Mouse (Mus musculus): Measurements from ENCODE around the gene Tmem131l.

DNA sequence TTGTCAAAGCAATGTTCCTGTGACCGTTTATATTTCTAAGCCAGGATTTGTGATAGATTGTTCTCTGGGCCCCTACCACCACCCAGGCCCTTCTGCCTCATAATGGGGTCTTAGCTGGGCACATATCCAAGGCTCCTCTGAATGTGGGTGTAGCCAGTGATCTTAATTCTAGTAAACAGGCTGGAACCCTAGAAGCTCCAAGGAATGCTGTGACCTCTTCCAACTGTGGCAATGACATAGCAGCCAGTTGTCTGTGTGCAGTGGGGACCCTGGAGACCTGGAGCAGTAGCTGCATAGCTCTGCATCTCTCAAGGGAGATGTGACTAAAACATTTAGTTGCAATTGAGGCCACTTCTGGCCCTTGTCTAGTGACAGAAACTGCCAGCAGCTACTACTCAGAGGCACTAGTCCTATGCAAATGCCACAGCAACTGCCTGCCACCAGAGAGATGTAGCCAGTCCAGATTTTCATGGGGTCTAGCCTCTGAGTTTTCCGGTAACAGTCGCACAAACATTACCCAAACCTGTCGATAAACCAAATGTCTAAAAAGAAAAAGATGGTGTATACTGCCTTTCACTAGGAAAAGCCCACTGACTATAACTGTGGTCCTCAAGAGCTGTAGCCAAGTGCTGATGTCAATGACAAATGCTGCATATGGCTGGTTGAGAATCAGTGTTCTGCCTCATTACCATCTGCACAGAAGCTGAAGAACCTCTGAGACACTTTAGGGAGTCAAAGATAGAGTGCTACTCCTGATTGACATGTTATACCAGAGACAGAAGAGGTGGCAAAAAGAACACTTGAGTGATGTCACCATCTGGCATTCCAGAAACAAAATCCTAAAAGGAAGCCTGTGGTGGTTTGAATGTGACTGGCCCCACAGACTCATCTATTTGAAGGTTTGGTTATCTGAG is 61.2 kb downstream of the Tmem131l start:
- no peak for TF ChIP-seq CTCF (IDR thresholded peaks at IDR 0.05; ENCODE audit: extremely low read depth, insufficient read length, insufficient replicate concordance, low read depth, low read length)
- no peak for TF ChIP-seq POLR2A (IDR thresholded peaks at IDR 0.05; ENCODE audit: low read depth, low read length)
